13 mouse cellular contexts compared by ENCODE assay signal in the genomic region with DNA sequence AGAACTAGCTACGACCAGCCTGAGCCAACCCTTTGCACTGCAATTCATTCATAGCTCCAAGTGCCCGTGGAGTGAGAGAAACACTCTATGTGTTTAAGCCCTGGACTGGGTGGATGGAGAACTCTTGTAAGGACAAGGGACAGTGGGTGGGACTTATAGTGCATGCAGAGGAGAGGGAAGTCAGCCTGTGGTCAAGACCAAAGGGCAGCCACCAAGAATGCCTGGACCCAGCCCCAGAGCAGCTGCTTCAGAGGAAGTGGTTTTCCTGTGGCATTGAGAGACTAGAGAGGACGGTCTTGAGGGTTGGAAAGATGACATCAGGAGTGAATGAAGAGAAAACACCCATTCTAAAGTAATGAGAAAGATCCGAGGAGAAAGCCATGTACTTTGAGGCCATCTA. TPM values are rescaled to one million over a fixed set of nuclear protein-coding genes. Genes with fewer than 3 reads are reported as not detected.
A peak's percentile ranks its signal among the peaks of the same experiment; 100 is the strongest.
DNase-seq lines count a peak whose midpoint lies in the region; ATAC-seq and TF ChIP-seq lines count a peak whose summit lies in the region.
"Had no signal": no experiment of that assay in that cellular context is flagged by ENCODE, and none has a peak within 500 bp of the region (broad histone marks: within the 10 kb centered on the region; RNA-seq: fewer than 3 reads in every experiment).

No protein-coding gene starts in this region.

- H3K36me3 ChIP-seq in lung, embryonic 14.5 days (ENCODE audit: insufficient read depth): no peaks in the 10 kb centered on the region
- no peaks in the 10 kb centered on the region for H3K36me3 ChIP-seq in hindbrain, embryonic 10.5 days
- no peaks in the 10 kb centered on the region for H3K36me3 ChIP-seq in intestine, embryonic 16.5 days (ENCODE audit: control insufficient read depth, insufficient read depth, low read length)
- H3K36me3 ChIP-seq: hindbrain, embryonic 12.5 days had no signal

- H3K27me3 ChIP-seq in lung, embryonic 14.5 days (ENCODE audit: insufficient read depth, low read length): peaks cover 12% of the 10 kb centered on the region
- peaks cover 27% of the 10 kb centered on the region for H3K27me3 ChIP-seq in hindbrain, embryonic 10.5 days (ENCODE audit: insufficient read depth, poor library complexity, severe bottlenecking)
- H3K27me3 ChIP-seq in intestine, embryonic 16.5 days (replicated peaks; ENCODE audit: control insufficient read depth, insufficient read depth, low read length): peaks cover 10% of the 10 kb centered on the region

- TF ChIP-seq CTCF in lung, embryonic 14.5 days (IDR thresholded peaks at IDR 0.05; ENCODE audit: low read depth): no peak

- no peaks in the 10 kb centered on the region for H3K4me1 ChIP-seq in lung, embryonic 14.5 days (ENCODE audit: insufficient read depth)
- H3K4me1 ChIP-seq in hindbrain, embryonic 10.5 days (replicated peaks): peaks cover 11% of the 10 kb centered on the region
- 0 out of 2 replicates have a peak, but pooled peaks cover 5% of the 10 kb centered on the region for H3K4me1 ChIP-seq in intestine, embryonic 16.5 days (ENCODE audit: control insufficient read depth, insufficient read depth, low read length)

- no peak overlapping the region for H3K9ac ChIP-seq in lung, embryonic 14.5 days
- no peak overlapping the region for H3K9ac ChIP-seq in intestine, embryonic 16.5 days (ENCODE audit: low read depth, low read length)
- H3K9ac ChIP-seq: hindbrain, embryonic 12.5 days had no signal

- no peak overlapping the region for H3K4me2 ChIP-seq in lung, embryonic 14.5 days
- no peak overlapping the region for H3K4me2 ChIP-seq in intestine, embryonic 16.5 days (ENCODE audit: low read depth, low read length)
- H3K4me2 ChIP-seq: hindbrain, embryonic 12.5 days had no signal

- no peak overlapping the region for H3K4me3 ChIP-seq in lung, embryonic 14.5 days (ENCODE audit: low read depth, low read length)
- no peak overlapping the region for H3K4me3 ChIP-seq in hindbrain, embryonic 10.5 days
- no peak overlapping the region for H3K4me3 ChIP-seq in intestine, embryonic 16.5 days (ENCODE audit: low read length)
- H3K4me3 ChIP-seq: hindbrain, embryonic 12.5 days had no signal

- 69% methylated on average over 4 of the region's 4 CpGs for WGBS in lung, embryonic 14.5 days
- 79% methylated on average over 4 of the region's 4 CpGs for WGBS in hindbrain, embryonic 10.5 days
- 67% methylated on average over 4 of the region's 4 CpGs for WGBS in intestine, embryonic 16.5 days

- no peak overlapping the region for H3K27ac ChIP-seq in lung, embryonic 14.5 days (ENCODE audit: low read depth)
- H3K27ac ChIP-seq in hindbrain, embryonic 10.5 days: no peak overlapping the region
- no peak overlapping the region for H3K27ac ChIP-seq in intestine, embryonic 16.5 days (ENCODE audit: low read length)
- H3K27ac ChIP-seq: hindbrain, embryonic 12.5 days had no signal

- no peaks in the 10 kb centered on the region for H3K9me3 ChIP-seq in lung, embryonic 14.5 days (ENCODE audit: low read depth, low read length)
- no peaks in the 10 kb centered on the region for H3K9me3 ChIP-seq in hindbrain, embryonic 10.5 days
- H3K9me3 ChIP-seq in intestine, embryonic 16.5 days (ENCODE audit: control insufficient read depth, low read length): no peaks in the 10 kb centered on the region
- H3K9me3 ChIP-seq: hindbrain, embryonic 12.5 days had no signal

- DNase-seq in gastrocnemius, adult 18-20 months (ENCODE audit: low spot score): peak; percentile 8
- no peak for DNase-seq in gastrocnemius, postnatal 10 days
- peak; percentile 27 to 28 for DNase-seq in right cerebral cortex, postnatal 10 days (ENCODE audit: low spot score in 2 of 2)
- DNase-seq in right cerebral cortex, adult 18-20 months: no peak
- DNase-seq in lung, embryonic 14.5 days: peak; percentile 3
- DNase-seq in hindbrain, embryonic 10.5 days (ENCODE audit: low spot score): no peak
- no peak for DNase-seq in spleen, postnatal 14 days (ENCODE audit: low spot score in 2 of 2)

- no peak for ATAC-seq in lung, embryonic 14.5 days (ENCODE audit: insufficient read depth)
- no peak for ATAC-seq in intestine, embryonic 16.5 days
- ATAC-seq: CD4-positive, CD25-positive, alpha-beta regulatory T cell, adult 4 months; forebrain, embryonic 16.5 days had no signal

RNA-seq across cellular contexts. Expression of gene Alox5, which starts 5.2 kb away (rescaled TPM):
- total RNA-seq in gastrocnemius, adult 18-20 months (2021): 1 to 10 TPM in 1 of 2 experiments, under 1 TPM in 1; 0.88 to 1.2 TPM
- total RNA-seq in gastrocnemius, postnatal 10 days (2021): 1 to 10 TPM; 1.9 to 2.7 TPM
- polyA plus RNA-seq in lung, embryonic 14.5 days (2014; fragmentation: Nextera tagmentation; extraction: Ambion mirVana): 0.87 and 0.96 TPM in 2 replicates
- polyA plus RNA-seq in hindbrain, embryonic 10.5 days (2016; fragmentation: Nextera tagmentation; extraction: Ambion mirVana): 1.1 and 1.6 TPM in 2 replicates
- 2.0 TPM in 2 replicates for polyA plus RNA-seq in intestine, embryonic 16.5 days (2015; fragmentation: Nextera tagmentation; extraction: Ambion mirVana)
- polyA plus RNA-seq: CD4-positive, CD25-positive, alpha-beta regulatory T cell, adult 4 months had no signal

RNA-seq across cellular contexts. Expression of gene Olfr211, which starts 33.1 kb away (rescaled TPM):
- total RNA-seq in gastrocnemius, adult 18-20 months (2021): not detected
- not detected for total RNA-seq in gastrocnemius, postnatal 10 days (2021)
- polyA plus RNA-seq in lung, embryonic 14.5 days (2014; fragmentation: Nextera tagmentation; extraction: Ambion mirVana): not detected in 2 replicates
- polyA plus RNA-seq in hindbrain, embryonic 10.5 days (2016; fragmentation: Nextera tagmentation; extraction: Ambion mirVana): not detected in 2 replicates
- polyA plus RNA-seq in intestine, embryonic 16.5 days (2015; fragmentation: Nextera tagmentation; extraction: Ambion mirVana): not detected in 2 replicates
- total RNA-seq: left cerebral cortex, postnatal 10 days had no signal
- polyA plus RNA-seq: CD4-positive, CD25-positive, alpha-beta regulatory T cell, adult 4 months; forebrain, embryonic 16.5 days; hindbrain, embryonic 12.5 days; testis, adult 2 months had no signal

RNA-seq across cellular contexts. Expression of gene Olfr212, which starts 50.5 kb away (rescaled TPM):
- total RNA-seq in gastrocnemius, adult 18-20 months (2021): under 1 TPM; 0.07 to 0.09 TPM
- not detected for total RNA-seq in gastrocnemius, postnatal 10 days (2021)
- not detected in 2 replicates for polyA plus RNA-seq in lung, embryonic 14.5 days (2014; fragmentation: Nextera tagmentation; extraction: Ambion mirVana)
- not detected in 2 replicates for polyA plus RNA-seq in hindbrain, embryonic 10.5 days (2016; fragmentation: Nextera tagmentation; extraction: Ambion mirVana)
- polyA plus RNA-seq in intestine, embryonic 16.5 days (2015; fragmentation: Nextera tagmentation; extraction: Ambion mirVana): not detected in 2 replicates
- total RNA-seq: left cerebral cortex, postnatal 10 days had no signal
- polyA plus RNA-seq: CD4-positive, CD25-positive, alpha-beta regulatory T cell, adult 4 months; forebrain, embryonic 16.5 days; hindbrain, embryonic 12.5 days had no signal

Comparison
In these comparisons a context has a peak if more than half of its experiments do, and no peak if none do; other contexts are left out.
1. DNase-seq: peak in gastrocnemius, adult 18-20 months (single experiment), right cerebral cortex, postnatal 10 days (2 of 2) and lung, embryonic 14.5 days (single experiment); none in gastrocnemius, postnatal 10 days (single experiment), right cerebral cortex, adult 18-20 months (single experiment), hindbrain, embryonic 10.5 days (single experiment) and spleen, postnatal 14 days (0 of 2).